Mouse (Mus musculus): ENCODE data around the gene Ppp1r27. TPM values are rescaled to one million over a fixed set of nuclear protein-coding genes. Genes with fewer than 3 reads are reported as not detected.

The Ppp1r27 gene
- polyA plus RNA-seq, 1 experiment from 2014 or later, result not detected

DNA sequence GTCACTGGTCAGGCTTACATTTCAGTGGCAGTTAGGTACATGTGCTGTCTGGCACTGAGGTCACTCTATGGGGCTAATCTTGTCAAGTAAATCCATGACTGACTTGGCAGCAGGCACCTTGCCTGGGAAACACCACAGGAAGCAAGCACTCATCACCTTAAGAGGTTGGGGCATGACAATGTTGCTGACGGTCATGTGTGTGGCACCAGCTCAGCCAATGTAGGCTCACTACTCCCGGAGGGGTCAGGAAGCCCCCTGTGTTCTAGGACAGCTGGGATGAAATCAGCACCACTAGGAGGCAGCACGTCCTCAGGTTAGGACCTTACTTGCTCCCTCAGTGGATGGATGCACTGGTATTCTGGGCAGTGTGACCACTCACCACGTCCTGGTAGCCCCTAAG is 9.0 kb downstream of the Ppp1r27 start:
- TF ChIP-seq CTCF (IDR thresholded peaks at IDR 0.05) (peak; percentile 69), EP300 (IDR thresholded peaks at IDR 0.05) (no peak)
- Histone ChIP-seq H3K4me2 (replicated peaks; ENCODE audit: low read depth, low read length) (no peak overlapping the region), H3K27ac (ENCODE audit: low read length) (no peak overlapping the region), H3K27me3 (replicated peaks; ENCODE audit: insufficient read depth, low read length) (no peaks in the 10 kb centered on the region), H3K9ac (replicated peaks; ENCODE audit: low read depth) (no peak overlapping the region), H3K36me3 (ENCODE audit: insufficient read depth, low read length) (peaks cover 21% of the 10 kb centered on the region; the same call in 1 of the 2 replicates), H3K9me3 (ENCODE audit: low read length) (no peaks in the 10 kb centered on the region), H3K4me1 (ENCODE audit: insufficient read depth, low read depth, low read length) (peaks cover 4% of the 10 kb centered on the region; the same call in 1 of the 2 replicates), H3K4me3 (ENCODE audit: low read depth, low read length) (no peak overlapping the region)
- peak; percentile 28 for DNase-seq (ENCODE audit: low spot score)
- ATAC-seq, result no peak
- 37% methylated on average over 4 of the region's 4 CpGs for WGBS

- WGBS, result 18% methylated on average over 9 of the region's 10 CpGs
- Histone ChIP-seq H3K27ac (ENCODE audit: low read length) (peak overlapping the region; percentile 77), H3K4me1 (ENCODE audit: insufficient read depth, low read depth, low read length) (peaks cover 4% of the 10 kb centered on the region; the same call in 1 of the 2 replicates), H3K36me3 (ENCODE audit: insufficient read depth, low read length) (peaks cover 19% of the 10 kb centered on the region; the same call in 1 of the 2 replicates), H3K9ac (replicated peaks; ENCODE audit: low read depth) (no peak overlapping the region), H3K4me3 (ENCODE audit: low read depth, low read length) (no peak overlapping the region), H3K9me3 (ENCODE audit: low read length) (no peaks in the 10 kb centered on the region), H3K4me2 (replicated peaks; ENCODE audit: low read depth, low read length) (no peak overlapping the region), H3K27me3 (replicated peaks; ENCODE audit: insufficient read depth, low read length) (no peaks in the 10 kb centered on the region)
- TF ChIP-seq EP300 (IDR thresholded peaks at IDR 0.05), result peak; percentile 39; the same call in 1 of the 2 replicates
- no peak for TF ChIP-seq CTCF (IDR thresholded peaks at IDR 0.05)
- DNase-seq (ENCODE audit: low spot score) (peak; percentile 93), ATAC-seq (peak; percentile 91)
Observed at GRCm38 (mm10) chr11:120539285-120540014, 11.5 kb downstream of the Ppp1r27 start.

DNA sequence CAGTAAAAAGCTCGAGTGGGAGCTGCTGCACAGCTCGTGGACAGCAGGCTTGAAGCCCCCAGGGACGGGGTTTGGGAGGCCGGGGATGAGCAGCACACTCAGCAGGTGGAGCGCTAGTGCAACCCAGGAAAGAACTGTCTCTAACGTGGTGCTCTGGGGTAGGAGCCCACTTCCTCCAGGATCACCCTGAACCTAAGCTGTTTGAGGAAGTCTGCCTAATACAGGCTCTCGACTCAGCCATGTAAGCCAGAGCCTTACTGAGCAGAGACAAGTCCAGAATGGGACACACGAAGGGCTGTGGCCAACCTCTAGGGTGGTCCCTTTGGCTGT is 12.0 kb downstream of the Ppp1r27 start:
- WGBS, result 39% methylated on average over 8 of the region's 8 CpGs
- no peak for TF ChIP-seq CTCF (IDR thresholded peaks at IDR 0.05)
- TF ChIP-seq EP300 (IDR thresholded peaks at IDR 0.05), result no peak

GRCm38 (mm10) chr11:120538485-120538884 is 12.4 kb downstream of the Ppp1r27 start:
- H3K4me2 ChIP-seq (replicated peaks; ENCODE audit: low read depth, low read length), result no peak overlapping the region
- H3K27ac ChIP-seq (ENCODE audit: low read length), result peak overlapping the region; percentile 71
- H3K4me1 ChIP-seq (ENCODE audit: insufficient read depth, low read depth, low read length), result peaks cover 4% of the 10 kb centered on the region; the same call in 1 of the 2 replicates
- WGBS, result 37% methylated on average over 3 of the region's 3 CpGs
- H3K27me3 ChIP-seq (replicated peaks; ENCODE audit: insufficient read depth, low read length), result no peaks in the 10 kb centered on the region
- H3K9ac ChIP-seq (replicated peaks; ENCODE audit: low read depth), result no peak overlapping the region
- peaks cover 9% of the 10 kb centered on the region; the same call in 1 of the 2 replicates for H3K36me3 ChIP-seq (ENCODE audit: insufficient read depth, low read length)
- no peak overlapping the region for H3K4me3 ChIP-seq (ENCODE audit: low read depth, low read length)
- ATAC-seq, result 0 out of 2 replicates have a peak, but pooled peaks have one; percentile 2
- no peaks in the 10 kb centered on the region for H3K9me3 ChIP-seq (ENCODE audit: low read length)
- peak; percentile 69 for DNase-seq (ENCODE audit: low spot score)
- TF ChIP-seq EP300 (IDR thresholded peaks at IDR 0.05) (no peak), CTCF (IDR thresholded peaks at IDR 0.05) (no peak)

More for the DNA sequence above, 12.0 kb downstream of the Ppp1r27 start:
- Histone ChIP-seq H3K4me1 (ENCODE audit: insufficient read depth, low read depth, low read length) (peaks cover 4% of the 10 kb centered on the region; the same call in 1 of the 2 replicates), H3K4me2 (replicated peaks; ENCODE audit: low read depth, low read length) (no peak overlapping the region), H3K4me3 (ENCODE audit: low read depth, low read length) (no peak overlapping the region), H3K36me3 (ENCODE audit: insufficient read depth, low read length) (peaks cover 13% of the 10 kb centered on the region; the same call in 1 of the 2 replicates), H3K27me3 (replicated peaks; ENCODE audit: insufficient read depth, low read length) (no peaks in the 10 kb centered on the region), H3K9me3 (ENCODE audit: low read length) (no peaks in the 10 kb centered on the region), H3K9ac (replicated peaks; ENCODE audit: low read depth) (no peak overlapping the region), H3K27ac (ENCODE audit: low read length) (peak overlapping the region; percentile 71)
- no peak for DNase-seq (ENCODE audit: low spot score)
- ATAC-seq, result no peak

GRCm38 (mm10) chr11:120535804-120536203 is 15.1 kb downstream of the Ppp1r27 start:
- DNase-seq (ENCODE audit: low spot score), result no peak
- peaks cover 21% of the 10 kb centered on the region for H3K27me3 ChIP-seq (replicated peaks; ENCODE audit: insufficient read depth, low read length)

GRCm38 (mm10) chr11:120535145-120535544 is 15.8 kb downstream of the Ppp1r27 start:
- Histone ChIP-seq H3K4me2 (replicated peaks; ENCODE audit: low read depth, low read length) (no peak overlapping the region), H3K36me3 (ENCODE audit: insufficient read depth, low read length) (no peaks in the 10 kb centered on the region), H3K4me3 (ENCODE audit: low read depth, low read length) (no peak overlapping the region), H3K9ac (replicated peaks; ENCODE audit: low read depth) (no peak overlapping the region), H3K9me3 (ENCODE audit: low read length) (no peaks in the 10 kb centered on the region), H3K27ac (ENCODE audit: low read length) (no peak overlapping the region), H3K4me1 (ENCODE audit: insufficient read depth, low read depth, low read length) (peaks cover 6% of the 10 kb centered on the region; the same call in 1 of the 2 replicates), H3K27me3 (replicated peaks; ENCODE audit: insufficient read depth, low read length) (peaks cover 28% of the 10 kb centered on the region)
- TF ChIP-seq CTCF (IDR thresholded peaks at IDR 0.05) (no peak), EP300 (IDR thresholded peaks at IDR 0.05) (no peak)
- 66% methylated on average over 3 of the region's 3 CpGs for WGBS
- ATAC-seq, result no peak
- no peak for DNase-seq (ENCODE audit: low spot score)

More at GRCm38 (mm10) chr11:120535804-120536203, 15.1 kb downstream of the Ppp1r27 start:
- no peaks in the 10 kb centered on the region for H3K9me3 ChIP-seq (ENCODE audit: low read length)
- no peak overlapping the region for H3K4me3 ChIP-seq (ENCODE audit: low read depth, low read length)
- H3K4me1 ChIP-seq (ENCODE audit: insufficient read depth, low read depth, low read length), result peaks cover 5% of the 10 kb centered on the region; the same call in 1 of the 2 replicates
- TF ChIP-seq EP300 (IDR thresholded peaks at IDR 0.05) (no peak), CTCF (IDR thresholded peaks at IDR 0.05) (no peak)
- H3K9ac ChIP-seq (replicated peaks; ENCODE audit: low read depth), result no peak overlapping the region
- H3K27ac ChIP-seq (ENCODE audit: low read length), result no peak overlapping the region
- no peak for ATAC-seq
- no peak overlapping the region for H3K4me2 ChIP-seq (replicated peaks; ENCODE audit: low read depth, low read length)
- 73% methylated on average over 3 of the region's 3 CpGs for WGBS
- H3K36me3 ChIP-seq (ENCODE audit: insufficient read depth, low read length), result no peaks in the 10 kb centered on the region
